Mouse (Mus musculus): Measurements from ENCODE around the gene Helb.
"Not testable (repeated sequence)": the region's sequence is repeated elsewhere in the genome, so short reads cannot be mapped to it uniquely, and the experiment has no call there.

Gene Helb

DNA sequence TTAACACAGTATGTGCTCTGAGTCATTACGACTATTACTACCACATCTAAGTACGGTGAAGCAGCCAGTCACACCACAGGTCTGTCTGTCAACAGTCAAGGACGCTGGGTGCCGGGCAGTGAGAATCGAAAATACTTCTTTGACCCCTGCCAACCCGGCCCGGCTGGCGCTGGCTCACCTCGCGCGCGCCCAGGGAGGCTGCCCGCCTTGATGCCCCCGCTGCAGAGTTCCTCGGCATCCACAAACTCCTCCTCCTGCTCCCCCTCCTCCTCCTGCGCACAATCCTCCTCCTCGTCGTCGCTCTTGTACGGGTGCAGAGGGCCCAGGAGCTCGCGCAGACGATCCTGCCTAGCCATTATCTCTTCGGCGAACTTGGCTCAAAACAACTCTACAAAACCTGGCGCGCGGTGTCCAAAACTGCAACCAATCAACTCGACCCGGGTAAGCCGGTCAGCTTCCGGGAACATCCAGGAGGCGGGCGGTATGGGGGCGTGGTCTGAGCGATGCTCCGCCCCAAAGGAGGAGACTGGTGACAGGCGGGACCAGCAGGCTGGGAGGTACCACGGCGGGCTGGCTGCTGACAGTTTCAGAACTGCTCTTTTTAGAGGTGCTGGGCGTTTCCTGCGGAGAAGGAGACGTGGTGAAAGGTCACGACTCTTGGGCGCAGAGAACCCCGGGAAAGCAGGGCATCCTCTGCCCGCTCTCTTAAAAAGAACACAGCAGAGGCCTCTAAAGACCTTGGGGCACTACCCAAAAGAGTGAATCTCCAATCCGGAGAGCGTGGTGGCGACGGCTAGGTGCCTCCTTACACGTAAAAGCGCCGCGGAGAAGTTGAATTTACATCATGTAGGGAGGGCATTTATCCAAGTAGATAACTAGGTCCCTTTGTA is at the start of gene Helb:
Helb (minus strand) TSS at position 481 of the 890 bp plus-strand sequence.
- DNase-seq = peak; percentile 93

DNA sequence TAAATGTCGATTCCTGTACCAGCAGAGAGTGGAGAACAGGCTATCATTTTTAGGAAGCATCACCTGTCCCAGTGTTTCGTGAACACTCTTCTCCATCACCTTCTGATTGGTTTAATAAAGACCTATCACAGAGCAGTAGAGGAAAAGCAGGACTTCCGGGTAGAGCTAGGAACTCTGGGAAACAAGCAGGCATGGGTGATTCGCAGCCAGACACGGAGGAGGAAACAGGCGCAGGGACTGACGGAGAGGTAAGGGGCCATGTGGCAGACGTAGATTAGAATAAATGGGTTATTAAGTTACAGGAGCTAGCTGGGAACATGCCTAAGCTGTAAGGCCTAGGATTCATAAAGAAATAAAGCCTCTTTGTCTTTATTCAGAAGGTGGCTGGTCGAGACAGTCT is 47.7 kb upstream of the Helb start:
- no peak for DNase-seq

DNA sequence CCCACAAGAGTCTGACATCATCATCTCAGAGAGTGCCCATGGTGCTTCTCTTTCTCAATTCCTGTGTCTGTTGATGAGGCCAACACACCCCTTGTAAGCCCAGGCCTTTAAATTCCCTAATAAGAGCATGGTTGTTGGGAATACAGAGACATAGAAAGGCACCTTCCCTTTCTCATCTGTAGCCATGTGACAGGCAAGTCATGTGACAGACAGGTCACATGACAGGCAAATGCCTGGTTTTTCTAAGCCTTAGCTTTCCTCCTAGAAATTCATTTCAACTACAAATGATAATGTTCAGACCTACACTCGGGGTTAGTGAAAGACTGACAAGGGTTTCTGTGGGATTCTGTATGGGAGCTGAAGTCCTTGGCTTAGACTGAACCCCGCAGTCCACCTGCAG is 41.1 kb upstream of the Helb start:
- no peak for DNase-seq

DNA sequence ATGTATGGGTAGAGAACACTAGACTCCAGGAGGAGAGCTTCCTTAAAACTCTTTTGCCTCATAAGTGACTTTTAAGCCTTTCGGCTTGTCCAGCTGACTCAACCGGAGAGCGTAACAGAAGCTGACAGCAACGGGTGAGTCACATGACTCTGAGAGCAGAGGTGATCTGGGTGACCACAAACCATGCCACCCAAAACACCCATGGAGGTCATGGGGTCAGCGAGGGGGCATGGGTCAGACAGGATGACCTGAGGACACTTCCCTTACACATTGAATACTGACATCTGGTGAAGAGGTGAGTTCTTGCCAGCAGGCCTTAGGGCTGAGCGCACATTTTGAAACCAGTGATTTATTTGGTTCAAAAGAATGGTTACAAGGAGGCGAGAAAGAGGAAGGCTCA is 38.9 kb upstream of the Helb start:
- DNase-seq = no peak

DNA sequence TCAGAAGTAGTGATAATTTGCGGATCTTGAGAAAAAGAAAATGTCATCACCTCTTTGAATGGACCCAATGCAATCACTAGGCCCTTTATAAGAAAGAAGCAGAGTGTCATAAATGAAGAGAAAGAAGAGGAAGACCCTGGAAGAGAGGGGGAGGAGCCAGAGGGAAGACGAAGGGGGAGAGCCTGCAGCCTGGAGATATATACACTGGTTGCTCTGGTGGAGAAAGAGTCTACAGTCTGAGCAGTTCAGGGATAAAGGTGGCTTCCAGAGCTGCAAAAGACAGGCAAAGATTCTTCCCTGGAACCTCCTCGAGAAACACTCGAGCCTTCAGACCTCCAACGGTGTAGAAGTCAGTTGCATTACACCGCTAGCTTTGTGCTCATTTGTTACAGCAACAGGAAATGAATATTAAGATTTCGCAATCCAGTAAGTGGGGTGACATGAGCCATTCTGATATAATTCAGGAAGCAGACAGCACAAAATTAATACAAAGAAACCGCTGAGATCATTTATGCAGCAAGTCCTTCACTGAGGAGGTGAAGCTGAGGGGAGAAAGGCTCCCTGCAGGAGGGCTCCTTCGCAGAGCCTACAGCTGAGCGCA is 28.2 kb upstream of the Helb start:
- DNase-seq = no peak

DNA sequence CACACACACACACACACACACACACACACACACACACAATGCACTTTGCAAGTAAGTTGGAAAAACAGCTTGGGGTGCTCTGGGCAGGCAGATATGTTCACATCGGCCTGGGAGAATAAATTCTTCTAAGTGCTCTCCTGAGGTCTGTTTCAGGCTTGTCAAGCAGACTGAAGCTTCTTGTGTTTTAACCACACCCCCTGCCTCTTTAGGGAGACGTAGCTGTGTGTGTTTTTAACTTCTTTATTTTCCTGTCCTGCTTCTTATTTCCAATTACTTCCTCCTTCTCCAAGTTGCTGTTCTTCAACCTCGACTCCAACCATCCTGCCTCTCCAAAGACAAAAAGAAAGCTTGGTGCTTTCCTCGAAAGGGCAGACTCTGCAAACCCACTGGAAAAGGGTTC is 27.4 kb upstream of the Helb start:
- no peak for DNase-seq

DNA sequence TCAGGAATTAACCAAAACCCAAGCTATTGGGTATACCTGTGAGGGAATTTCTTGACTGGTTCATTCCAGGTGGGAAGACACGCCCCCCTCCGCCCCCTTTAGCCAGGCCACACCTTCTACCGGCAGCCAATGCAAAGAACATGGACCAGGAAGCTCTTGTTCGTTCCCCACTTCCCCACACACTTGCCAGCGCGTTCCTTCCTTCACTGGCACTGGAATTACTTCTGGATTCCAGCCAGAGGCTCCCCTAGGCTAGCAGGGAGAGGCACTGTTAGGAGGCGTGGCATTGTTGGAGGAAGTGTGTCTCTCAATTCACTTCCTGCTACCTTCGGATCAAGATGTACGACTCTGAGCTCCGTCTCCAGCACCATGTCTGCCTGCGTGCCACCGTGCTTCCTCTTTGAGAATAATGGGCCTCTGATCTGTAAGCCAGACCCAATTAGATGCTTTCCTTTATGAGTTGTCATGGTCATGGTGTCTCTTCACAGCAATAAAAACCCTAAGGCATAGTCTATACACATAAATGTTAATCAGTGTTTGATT is 23.3 kb upstream of the Helb start:
- no peak for DNase-seq

DNA sequence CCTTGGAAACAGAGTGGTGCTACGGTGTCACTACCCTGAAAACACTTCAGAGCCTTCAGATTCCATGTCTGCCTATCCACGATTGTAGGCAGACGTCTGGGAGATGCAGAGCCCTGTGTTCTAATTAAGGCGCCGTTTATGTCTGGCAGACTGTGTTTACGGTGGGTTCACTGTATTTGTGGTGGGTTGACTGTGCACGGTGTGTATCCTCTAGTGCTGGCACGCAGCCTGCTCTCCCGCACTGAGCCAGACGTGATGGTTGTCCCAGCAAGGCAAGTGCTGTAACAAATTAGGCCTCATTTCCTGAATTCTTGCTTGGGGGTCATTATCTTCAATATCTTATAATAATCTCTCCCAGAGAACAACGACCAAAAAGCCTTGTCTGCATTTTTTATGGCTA is 20.9 kb upstream of the Helb start:
- no peak for DNase-seq

DNA sequence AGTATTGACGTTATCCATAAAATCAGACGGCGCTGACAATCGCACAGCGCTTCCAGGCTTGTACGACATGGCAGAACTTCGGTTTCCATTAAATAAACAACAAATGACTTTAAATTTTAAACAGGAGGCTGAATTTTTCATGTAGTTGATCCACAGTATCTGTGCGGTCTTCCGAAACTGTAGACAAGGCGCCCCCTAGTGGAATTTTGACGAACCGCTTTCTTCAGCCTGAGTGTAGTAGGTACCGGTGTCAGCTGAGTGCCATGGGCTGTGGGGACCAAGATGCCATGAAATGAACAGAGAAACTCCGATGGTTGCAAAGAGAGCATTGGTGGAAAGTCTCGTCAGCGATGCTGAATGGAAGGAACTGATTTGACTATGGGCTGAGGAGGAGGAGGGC is 17.8 kb upstream of the Helb start:
- DNase-seq = peak; percentile 77

DNA sequence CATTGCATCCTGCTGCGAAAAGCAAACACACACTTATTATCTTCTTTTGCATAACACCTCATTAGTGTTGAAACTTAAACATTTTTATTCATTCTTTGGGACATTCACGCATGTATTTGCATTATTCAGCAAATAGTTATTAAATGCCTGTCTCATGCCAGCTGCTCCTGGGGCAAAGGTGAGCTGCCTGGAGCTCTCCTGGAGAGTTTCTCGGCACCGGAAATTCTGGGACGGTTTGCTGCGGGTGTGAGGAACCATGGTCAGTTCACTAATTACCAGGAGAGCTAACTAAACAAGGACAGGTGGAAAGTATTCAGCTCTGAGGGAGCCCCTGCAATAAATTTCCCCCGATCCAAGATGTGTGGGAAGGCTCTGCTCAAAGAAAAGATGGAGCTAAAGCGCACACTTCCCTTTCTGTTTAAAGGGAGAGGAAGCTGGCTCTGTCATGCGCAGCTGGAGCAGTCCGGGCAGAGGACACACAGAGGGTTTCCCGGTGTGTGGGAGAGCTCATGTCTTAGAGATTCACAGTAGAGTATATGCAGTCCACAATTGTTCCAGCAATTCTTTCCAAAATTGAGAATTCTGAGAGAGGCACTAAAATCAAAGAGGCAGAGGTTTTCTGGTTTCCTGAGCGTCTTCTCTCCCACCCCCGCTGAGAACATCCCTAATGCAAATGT is 16.0 kb upstream of the Helb start:
- DNase-seq = no peak

DNA sequence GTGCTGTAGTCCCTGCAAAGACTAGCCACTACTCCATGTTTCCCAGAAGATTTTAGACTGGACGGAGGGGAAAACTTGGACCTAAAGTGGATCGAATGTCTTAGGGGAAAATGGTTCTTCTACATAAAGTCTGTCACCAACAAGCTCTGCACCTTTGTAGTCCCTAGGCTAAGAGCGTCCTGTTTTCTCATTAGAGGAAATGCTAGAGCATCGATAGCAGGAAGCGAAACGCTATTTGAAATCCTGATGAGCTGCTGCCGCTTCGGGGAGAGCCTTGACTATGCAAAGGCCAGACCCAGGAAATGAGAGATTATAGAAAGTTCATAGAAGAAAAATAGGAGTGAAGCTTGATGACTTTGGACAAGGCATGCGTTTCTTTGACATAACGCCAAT is 12.7 kb upstream of the Helb start:
- DNase-seq = no peak

DNA sequence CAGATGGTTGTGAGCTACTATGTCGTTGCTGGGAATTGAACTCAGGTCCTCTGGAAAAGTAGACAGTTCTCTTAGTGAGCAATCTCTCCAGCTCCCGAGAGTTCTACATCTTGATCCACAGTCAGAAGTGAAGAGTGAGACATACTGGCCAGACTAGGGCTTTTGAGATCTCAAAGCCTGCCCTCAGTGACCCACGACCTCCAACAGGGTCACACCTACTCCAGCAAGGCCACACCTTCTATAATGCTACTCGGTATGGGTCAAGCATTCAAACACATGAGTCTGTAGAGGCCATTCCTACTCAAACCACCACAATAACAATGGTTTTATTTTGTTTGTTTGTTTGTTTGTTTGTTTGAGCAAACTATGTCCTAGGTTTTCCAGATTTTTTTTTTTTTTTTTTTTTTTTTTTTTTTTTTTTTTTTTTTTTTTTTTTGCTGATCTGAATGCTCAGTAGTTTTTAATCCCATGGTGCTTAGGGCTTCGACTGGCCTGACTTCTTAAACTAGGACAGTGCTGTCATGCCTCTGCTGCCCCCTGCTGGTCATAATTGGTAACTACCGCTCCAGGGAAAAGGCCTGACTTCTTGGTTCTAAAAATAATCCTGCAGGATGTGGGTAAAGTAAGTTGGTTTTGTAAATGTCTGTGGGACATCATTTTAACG is 12.1 kb upstream of the Helb start:
- DNase-seq = peak; percentile 86

DNA sequence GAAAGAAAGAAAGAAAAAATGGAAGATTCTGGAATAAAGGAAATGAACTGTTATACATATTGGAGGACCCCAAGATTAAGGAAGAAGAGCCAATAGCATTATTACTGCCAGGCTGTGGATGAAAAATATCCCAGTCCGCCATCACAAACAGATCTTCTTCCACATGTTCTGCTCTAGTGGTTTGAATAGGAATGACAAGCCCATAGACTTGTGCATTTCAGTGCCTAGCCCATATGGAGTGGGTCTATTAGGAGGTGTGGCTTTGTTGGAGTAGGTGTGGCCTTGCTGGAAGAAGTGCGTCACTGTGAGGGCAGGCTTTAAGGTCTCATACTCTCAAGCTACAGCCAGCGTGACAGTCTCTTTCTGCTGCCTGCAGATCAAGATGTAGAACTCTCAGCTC is 10.9 kb upstream of the Helb start:
- DNase-seq = no peak

DNA sequence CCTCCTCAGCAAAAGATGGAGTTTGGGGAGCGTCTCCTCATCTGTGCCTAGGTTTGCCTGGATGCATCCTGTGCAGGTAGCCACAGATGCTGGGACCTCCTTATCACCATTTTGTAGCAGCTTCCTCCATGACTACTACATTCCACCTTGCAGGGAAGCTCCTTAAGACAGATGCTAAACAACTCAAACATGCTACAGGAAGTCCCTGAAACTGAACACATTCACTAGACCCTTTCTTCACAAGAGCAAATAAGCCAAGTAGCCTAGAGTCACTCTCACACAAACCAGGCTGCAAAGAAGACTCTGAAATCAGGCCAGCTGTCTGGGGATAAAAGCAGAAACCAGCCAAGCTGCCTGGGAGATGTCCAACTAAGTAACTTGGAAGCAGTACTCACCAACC is 2.5 kb upstream of the Helb start:
- no peak for DNase-seq

DNA sequence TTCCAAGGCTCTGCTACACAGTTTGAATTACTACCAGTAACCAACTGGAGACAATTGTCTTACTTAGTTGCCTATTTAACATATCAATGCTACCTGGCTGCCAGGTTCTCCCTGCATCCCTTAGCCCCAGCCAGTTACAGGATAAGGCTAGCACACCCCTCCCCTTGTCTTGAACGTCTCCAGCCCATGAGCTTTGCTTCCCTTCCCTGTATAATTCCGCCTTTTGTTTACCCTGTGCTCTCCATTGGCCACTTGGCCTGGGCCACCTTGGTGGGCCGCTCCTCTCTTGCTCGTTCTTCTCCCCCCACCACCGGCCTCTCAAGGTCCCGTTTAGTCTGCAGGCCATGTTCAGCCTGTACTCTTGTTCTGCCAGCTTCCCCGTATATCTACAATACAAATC is 1.7 kb upstream of the Helb start:
- no peak for DNase-seq

DNA sequence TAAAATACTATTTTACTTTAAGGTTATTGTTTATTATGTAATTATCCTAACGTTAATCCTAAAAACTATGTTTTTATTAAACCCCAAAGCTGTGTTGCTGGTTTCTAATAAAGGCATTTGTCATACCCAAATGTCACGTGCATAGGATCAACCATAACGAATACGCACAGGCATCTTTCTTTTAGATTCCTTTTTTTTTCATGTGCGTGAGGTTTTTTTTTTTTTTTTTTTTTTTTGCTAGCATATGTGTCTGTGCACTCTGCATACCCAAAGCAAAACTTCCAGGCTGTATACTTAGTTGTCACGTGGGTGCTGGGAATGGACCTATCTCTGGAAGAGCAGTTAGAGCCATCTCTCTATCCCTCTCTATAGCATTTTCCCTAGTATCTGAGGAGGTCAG is 1.2 kb upstream of the Helb start:
- DNase-seq = no peak

DNA sequence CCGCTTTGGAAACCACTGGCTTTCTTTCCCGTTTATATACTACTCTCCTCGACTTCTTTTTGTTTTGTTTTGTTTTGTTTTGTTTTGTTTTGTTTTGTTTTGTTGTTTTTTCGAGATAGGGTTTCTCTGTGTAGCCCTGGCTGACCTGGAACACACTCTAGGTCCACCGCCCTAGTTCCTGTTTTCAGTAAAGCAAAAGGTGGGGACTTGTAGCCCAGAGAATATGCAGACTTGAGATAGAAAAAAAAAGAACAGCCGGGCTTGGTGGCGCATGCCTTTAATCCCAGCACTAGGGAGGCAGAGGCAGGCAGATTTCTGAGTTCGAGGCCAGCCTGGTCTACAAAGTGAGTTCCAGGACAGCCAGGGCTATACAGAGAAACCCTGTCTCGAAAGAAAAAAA is 695 bp upstream of the Helb start:
- DNase-seq = not testable (repeated sequence)

DNA sequence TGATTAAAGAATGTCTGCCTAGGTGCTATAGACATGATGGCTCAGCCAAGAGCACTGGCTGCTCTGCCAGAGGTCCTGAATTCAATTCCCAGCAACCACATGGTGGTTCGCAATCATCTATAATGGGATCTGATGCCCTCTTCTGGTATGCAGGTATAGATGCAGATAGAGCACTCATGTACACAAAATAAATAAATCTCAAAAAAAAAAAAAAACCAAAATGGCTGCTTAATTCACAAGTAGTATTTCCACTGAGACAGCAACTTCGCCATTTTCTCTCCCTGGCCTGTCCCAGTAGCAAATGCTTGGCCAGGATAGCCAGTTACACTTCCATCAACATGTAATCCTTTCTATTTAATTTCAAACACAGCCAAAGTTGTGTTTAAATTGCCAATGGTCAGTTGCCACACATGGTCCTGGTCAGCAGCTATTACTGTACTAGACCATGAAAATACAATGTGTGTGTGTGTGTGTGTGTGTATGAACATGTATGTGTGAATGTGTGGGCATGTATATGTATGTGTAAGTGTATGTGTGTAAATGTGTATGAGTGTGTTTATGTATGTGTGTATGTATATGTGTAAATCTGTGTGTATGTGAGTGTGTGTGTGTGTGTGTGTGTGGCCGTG is 982 bp downstream of the Helb start:
- DNase-seq = no peak

DNA sequence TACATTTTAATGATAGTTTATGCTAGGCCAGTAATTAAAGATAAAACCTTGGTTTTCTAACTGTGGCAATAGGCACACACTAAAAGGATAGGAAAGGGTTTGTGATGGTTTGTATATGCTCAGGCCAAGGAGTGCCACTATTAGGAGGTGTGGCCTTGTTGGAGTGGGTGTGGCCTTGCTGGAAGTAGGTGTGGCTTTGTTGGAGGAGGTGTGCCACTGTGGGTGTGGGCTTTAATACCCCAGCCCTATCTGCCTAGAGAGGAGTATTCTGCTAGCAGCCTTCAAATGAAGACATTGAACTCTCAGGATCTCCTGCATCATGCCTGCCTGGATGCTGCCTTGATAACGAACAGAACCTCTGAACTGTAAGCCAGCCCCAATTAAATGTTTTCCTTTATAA is 12.0 kb downstream of the Helb start:
- no peak for DNase-seq

DNA sequence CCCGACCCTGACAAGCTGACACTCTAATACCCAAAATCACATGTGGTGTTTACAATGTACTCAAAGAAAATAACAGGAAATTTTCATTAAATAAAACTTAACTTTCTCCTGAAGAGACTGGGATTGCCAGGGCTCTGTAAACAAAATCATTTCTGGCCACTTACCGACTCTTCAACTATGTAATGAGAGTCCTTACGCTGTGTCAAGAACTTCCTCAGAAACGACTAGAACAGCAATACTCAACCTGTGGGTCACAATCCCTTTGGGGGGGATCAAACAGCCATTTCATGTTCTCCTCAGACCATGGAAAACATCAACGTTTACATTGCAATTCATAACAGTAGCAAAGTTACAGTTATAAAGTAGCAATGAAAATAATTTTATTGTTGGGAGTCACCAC is 15.2 kb downstream of the Helb start:
- DNase-seq = no peak

DNA sequence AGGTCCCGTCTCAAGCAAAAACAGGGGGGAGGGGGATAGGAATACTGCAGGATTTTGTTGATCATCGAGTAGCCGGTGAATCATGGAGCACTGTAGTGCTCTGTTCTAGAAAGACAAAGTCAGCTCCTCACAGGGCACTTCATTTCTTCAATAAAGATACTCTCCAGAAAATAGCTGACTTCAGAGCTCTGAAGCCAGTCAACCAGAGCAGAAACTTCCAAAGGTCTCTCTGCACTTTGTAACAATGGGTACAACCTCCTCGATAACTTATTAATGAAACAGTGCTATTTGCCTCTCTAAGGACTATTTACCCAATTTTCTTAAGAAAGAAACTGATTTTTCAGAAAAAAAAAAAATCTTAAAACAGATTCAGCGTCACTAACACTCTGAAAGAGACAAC is 17.1 kb downstream of the Helb start:
- DNase-seq = no peak

DNA sequence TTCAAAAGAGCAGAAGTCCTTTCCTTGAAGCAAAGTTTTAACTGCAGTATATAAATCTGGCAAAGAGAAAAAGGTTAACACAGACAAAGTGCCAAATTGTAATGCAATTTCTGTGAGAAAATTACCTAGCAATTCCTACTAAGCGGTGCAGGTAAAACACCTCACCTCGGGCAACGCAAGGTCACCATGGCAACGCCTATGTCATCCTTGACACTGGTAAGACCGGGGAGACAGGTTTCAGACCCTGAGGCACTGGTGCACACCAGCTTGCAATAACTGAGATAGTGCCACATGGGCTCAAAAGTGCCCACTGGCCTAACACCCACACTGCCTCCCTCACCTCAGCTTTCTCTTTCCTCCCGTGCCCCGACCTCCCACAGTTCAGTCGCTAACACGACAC is 17.7 kb downstream of the Helb start:
- DNase-seq = no peak

DNA sequence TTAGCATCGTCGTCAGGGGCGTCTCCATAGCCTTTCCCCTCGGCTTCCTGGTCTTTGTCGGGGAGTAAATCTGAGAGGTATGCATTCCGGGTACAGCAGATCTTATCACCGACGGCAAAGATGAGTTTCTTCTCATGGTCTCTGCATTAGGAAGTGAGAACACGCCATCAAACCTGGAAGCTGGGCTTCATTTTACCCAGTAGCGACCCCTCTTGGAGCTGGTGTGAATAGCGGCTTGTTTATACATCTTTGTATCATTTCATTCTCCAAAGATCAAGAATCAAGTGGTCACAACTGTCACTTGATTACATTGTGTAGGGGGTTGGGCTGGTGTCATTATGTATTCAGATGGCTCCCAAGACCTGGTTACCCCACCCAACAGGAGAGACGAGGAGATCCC is 20.2 kb downstream of the Helb start:
- DNase-seq = no peak
